Mouse (Mus musculus) adrenal gland, postnatal 10 days (tissue): ENCODE measurements around the gene Cacna2d4. TPM values are rescaled to one million over a fixed set of nuclear protein-coding genes. Genes with fewer than 3 reads are reported as not detected.
A peak's percentile ranks its signal among the peaks of the same experiment; 100 is the strongest.

Experiments used
- DNase-seq: peaks from one replicate; pipeline ENCODE4 v3.0.0; 2021; ENCODE audit warnings: mixed read lengths
- total RNA-seq, 2 experiments: library from RNA; stranded (reverse); gene quantifications; 2 replicates each; pipeline ENCODE4 v1.2.3; 2021

Cacna2d4 gene
- total RNA-seq, 2 experiments from 2014 or later = 0.48 TPM; not detected in 1

DNA sequence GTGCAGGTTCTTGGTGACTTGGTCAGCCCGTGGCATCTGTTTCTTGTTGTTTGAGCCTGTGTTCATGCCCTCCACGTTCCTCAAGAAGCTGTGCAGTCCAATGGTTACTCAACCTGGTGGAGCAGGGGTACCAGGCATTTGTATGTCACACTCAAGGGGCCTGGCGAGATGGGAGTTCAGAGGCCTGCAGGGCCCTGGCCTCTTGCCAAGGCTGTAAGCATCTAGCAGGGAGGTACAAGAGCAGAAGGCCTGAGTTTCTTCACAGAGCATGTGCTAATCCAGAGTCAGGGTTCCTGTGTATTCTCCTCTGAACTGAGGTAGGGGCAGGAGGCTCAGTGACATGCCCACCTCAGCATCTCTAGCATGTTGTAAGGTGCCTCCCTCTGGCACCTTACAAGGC is 76.8 kb downstream of the Cacna2d4 start:
- no peak for DNase-seq

DNA sequence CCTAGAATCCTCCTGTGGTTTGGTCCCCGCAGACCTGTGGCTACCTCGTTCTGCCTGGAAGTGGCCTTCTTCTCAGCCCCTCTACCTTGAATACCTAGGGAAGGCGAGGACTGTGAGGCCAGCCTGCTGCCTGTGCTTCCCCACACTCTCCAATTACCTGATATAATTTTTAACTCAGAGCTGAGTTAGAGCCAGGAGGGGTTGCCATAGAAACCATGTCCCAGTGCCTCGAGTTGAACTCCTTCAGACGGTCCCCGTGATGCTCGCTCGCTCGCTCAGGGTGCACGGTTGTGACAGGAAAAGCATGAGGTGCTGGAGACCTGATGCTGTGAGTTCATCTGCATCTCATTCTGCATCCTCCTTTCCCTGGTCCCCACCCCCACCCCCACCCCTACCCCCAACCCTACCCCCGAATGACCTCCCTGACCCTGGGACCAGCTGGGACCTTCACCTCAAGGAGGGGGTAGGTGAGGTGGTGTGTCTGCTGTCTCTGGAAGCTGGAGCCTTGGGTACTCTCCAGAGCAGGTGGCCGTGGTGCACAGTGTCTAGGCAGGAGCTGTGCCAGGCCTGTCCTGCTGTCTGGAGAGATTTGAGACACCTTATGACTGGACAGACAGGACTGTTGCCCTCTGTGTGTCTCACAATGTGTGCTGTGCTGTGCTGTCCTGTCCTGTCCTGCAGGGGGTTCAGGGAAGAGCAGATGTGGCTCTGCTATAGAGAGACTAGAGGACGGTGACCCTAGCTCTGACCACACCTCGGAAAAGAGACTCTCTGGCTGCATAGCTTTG is 77.5 kb downstream of the Cacna2d4 start:
- no peak for DNase-seq

DNA sequence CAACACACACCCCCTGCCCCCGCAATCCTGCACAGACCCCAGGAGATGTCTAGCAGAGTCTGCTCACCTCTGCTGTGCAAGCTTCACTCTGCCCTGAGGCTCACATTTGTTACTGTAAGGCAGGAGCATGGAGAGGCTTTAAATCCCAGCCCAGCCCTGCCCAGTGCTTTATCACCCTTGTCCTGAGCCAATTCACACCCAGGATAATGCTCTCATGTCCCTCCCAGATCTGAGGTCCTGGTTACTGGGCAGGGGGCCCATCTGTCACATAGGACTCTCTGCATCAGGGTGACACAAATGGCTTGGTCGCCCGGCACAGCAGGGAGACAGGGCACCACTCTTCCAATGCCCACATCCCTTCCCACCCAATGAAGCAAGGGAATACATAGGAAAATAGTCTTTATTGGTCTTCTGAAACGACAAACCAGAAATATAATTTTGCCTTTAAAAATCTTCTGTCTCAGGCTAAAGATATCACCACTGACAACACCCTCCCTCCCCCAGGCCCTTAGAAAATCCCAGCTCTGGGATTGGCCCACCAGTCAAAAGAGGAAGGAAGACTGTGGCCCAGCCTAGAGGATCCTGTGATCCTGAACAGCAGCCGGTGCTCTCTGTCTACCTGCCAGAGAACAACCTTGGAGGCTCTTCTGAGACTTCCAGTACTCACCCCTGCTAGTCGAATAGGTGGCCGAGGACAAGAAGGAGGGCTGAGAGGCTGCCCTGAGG is 78.6 kb downstream of the Cacna2d4 start:
- DNase-seq = no peak

DNA sequence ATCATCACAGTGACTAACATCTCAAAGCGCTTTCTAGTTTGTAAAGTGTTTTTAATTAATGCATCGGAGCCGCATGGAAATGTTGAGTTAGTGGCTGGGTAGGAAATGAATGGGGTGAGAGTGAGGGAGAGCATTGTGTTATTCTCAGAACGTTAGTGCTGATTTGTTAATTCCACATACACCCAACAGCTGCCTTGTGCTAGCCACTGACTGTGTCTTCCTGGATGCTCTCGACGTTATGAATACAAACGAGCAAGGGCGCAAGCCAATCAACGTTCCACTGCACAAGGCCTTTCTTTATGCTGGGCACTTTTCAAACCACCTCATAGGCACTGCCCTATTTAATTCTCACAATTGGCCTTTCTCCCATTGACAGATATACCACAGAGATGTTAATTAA is 82.4 kb downstream of the Cacna2d4 start:
- DNase-seq = no peak

DNA sequence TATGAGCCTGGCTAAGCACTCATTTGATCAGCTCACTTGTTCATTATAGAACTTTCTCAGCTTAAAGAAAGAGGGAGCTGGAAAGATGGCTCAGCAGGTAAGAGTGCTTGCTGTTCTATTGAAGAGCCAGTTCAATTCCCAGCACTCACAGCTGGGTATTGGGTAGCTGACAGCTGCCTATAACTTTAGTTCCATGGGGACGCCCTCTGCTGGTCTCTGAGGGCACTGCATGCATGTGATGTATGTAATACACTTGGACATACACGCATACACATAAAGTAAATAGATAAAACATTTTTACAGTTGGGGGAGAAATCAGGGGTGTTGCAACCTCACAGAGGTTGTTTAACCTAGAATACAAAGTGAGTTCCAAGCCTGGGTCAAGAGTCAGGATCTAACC is 83.0 kb downstream of the Cacna2d4 start:
- DNase-seq = no peak

DNA sequence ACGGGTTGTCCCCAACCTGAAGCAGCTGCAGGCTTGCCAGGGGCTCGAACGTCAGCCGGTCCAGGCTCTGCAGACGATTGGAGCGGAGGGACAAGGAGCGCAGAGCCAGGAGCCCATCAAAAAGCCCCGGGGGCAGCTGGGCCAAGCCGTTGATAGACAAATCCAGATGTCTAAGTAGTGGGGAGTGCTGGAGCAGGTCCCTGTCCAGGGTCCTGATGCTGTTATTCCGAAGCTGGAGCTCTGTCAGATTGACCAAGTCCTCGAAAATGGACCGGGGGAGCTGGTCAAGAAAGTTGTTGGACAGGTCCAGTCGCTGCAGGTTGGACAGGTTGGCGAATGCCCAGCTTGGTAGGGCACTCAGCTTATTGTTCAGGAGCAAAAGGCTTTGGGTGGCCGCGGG is 84.2 kb downstream of the Cacna2d4 start:
- DNase-seq = peak; percentile 75

DNA sequence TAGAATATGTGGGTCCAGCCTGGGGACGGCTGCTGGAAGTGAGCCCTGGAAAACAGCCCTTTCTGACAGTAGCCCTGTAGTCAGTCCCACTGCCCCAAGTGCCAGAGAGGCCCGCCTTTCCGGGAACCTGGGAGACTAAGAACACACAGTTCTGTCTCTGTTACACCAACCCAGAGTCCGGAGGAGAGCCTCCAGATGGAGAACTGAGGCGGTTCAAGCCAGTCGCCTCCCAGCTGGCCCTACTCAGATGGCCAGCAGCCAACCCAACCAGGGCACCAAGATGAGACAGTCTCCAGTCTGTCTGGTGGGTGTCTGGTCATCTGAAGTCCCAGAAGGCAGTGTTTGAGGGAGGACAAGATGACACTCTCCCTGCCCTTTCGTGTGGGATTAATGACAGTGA is 85.4 kb downstream of the Cacna2d4 start:
- no peak for DNase-seq

DNA sequence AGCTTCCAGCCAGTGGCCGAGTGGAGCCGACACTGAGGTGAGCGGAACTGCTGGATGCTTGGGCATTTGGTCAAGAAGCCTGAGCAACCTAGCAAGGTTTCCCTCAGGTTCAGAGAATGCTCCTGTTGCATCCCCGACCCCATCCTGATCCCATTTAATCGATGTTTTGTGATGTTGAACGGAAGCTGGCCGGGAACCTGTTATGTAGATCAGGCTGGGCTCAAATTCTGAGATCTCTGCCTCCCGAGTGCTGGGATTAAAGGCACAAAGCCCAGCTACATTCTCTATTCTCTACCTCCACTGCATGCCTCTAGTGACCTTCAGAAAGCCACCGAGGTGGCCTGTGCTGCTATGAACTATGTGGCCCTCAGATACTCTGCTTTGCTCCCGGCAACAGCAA is 88.5 kb downstream of the Cacna2d4 start:
- DNase-seq = no peak

DNA sequence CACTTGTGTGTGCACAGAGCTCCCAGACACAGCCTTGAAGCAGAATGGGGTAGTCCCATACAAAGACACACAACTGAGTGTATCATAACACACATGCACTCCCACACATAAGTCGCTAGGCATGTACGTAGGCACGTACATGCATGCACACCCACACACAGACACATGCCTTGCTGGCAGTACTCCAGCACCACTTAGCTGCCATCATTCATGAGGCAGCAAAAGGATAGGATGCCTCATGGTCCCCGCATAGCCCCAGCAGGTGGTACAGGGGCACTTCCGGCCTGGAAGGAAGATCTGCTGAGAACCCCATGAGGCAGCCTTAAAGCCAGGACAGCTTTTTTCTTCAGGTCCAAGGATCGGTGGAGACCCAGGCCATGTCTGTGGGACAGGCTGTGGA is 89.7 kb downstream of the Cacna2d4 start:
- DNase-seq = no peak

DNA sequence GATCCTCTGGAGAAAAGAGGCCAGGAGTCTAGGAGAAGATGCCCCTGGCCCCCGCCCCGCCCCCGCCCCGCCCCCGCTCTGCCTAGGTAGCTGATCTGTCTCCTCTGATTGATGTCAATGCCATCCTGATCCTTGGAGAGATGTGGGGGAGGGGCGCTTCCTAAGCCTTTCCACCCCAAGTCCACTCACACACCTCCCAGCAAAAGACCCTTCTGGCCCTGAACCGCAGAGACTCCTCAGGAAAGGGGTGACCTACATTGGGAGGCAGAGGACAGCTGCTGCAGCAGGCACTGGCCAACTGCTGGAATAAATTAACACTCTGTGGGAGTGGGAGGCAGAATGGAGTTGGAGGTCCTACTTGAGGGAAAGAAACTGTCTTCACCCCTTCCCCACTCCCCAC is 90.2 kb downstream of the Cacna2d4 start:
- DNase-seq = no peak

DNA sequence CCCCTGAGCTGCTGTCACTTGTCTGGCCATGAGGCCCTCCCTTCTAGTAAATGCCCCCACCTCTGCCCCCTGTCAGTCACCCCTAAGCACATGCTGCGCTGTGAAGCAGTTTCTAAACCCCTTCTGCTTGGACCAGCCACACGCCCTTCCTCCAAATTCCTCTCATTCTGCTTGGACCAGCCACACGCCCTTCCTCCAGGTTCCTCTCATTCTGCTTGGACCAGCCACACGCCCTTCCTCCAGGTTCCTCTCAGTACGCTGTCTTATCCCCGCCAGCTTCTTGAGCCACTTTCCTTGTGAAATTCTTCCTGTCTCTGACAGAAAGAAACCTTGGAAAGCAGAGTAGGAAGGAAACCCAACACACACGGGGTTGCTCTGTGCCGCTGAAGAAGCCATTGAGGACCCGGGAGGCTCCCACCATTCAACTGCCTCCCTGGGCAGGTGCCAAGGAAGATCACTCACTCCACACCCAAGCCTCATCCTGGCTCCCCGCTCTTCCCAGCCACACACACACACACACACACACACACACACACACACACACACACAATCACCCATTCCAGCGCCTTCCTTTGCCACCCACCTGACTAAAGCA is 92.3 kb downstream of the Cacna2d4 start:
- no peak for DNase-seq

DNA sequence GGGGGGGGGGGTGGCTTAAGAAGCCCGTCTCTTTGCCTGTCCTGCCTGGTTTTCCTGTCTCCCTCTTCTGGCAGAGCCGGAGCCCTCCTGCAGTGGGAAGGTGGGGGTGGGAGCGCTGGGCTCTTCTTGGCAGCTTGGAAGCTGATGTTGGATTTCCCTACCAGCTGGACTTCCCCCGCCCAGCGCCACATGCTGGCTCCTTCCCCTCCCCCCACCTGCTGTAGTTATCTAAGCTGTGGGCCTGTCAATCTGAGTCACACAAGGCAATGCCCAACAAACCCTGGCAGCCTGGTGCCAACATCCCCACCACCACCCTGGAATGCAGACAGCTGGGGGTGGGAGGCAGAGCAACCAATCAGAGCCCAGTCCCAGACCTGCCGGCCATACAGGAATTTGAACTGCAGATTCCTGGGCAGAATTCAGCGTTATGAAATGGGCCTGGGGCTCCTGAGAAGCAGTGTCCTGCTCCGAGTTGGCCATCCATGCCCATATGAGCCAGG is 92.9 kb downstream of the Cacna2d4 start:
- peak; percentile 31 for DNase-seq

DNA sequence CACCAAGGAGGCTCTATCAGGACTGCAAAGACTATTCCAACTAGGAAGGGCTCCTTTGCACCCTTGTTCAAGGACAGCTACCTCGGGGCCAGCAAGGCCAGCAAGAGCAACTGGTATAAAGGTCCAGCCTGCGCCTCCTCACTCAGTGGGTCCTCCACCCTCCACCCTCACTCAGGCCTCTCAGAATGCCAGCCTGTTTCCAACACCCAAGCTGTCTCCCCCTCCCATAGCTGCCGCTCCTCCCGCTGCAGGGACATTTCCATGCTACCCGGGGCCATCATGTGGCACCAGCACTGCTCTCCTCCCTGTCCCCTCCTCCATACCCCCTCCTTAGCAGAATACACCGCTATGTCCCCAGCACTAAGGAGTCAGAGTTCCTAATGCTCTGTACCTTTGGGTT is 93.6 kb downstream of the Cacna2d4 start:
- no peak for DNase-seq

DNA sequence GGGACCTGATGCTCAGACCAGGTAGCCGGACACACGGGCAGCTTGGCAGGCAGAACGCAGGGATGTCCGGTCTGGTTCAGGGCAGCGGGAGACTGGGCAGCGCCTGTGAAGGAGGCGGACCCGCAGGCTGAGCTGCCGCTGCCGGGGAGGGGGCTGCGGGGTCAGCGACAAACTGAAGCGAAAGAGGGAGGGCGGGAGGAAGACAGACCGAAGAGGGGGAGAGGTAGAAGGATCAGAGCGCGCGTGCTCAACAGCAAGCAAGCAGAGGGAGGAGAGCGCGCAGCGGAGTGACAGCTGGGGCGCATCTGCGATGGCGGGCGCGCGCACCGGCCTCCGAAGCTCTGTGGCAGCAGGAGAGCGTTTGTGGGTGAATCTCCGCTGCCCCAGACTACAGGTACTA is 94.2 kb downstream of the Cacna2d4 start, which contains the start of gene Lrtm2:
Gene Lrtm2, minus strand, starts transcription at position 261 of the 400 bp plus-strand sequence.
- no peak for DNase-seq

DNA sequence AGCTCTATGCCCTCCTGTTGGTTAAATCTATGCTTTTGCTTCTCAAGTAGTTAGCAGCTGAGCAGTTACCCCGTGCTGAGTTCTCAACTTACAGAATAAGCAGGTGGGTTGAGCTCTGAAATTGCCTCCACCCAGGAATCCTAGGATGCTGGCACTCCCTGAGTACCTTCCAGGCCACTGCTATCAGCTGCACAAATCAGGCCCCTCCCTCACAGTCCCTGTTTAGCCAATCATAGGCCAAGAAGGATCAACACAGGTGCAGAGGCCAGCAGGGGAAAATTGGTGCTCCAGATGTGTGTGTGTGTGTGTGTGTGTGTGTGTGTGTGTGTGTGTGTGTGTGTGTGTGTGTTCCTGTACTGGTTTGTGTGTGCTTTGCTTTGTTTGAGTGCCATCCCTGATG is 95.8 kb downstream of the Cacna2d4 start:
- DNase-seq = no peak

DNA sequence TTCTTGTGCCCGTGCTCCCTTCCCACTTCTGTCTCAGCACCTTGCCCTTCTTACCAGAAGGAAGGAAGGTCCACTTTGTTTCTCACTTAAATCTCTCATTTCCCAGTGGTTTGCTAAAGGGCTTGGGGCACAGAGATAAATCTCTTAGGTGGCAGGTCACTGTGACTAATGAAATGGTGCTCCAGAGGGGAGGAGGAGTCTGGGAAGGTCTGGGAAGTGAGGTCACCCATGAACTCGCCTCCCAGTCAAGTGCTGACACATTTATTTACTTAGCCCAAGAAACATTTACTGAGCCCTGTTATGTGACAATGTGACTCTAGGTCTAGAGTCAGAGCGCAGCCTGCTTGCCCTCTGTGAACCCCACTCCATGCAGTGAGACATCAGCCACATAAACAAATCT is 96.9 kb downstream of the Cacna2d4 start:
- no peak for DNase-seq

DNA sequence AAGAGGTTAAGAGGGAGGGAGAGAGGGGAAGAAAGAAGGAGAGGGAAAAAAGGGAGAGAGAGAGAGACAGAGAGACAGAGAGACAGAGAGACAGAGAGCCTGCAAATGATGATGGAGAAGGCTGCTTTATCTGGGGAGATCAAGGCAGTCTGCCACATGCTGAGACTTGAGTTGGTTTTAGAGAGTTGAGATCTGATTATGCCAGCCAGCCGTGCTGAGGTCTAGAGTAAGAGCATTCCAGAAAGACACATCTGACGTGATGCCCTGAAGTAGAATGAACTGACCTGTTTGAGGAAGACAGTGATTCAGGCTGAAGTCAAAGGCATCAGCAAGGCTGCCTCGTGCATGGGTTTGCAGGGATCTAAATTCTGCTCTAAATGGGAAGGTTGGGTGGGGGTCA is 97.5 kb downstream of the Cacna2d4 start:
- no peak for DNase-seq

DNA sequence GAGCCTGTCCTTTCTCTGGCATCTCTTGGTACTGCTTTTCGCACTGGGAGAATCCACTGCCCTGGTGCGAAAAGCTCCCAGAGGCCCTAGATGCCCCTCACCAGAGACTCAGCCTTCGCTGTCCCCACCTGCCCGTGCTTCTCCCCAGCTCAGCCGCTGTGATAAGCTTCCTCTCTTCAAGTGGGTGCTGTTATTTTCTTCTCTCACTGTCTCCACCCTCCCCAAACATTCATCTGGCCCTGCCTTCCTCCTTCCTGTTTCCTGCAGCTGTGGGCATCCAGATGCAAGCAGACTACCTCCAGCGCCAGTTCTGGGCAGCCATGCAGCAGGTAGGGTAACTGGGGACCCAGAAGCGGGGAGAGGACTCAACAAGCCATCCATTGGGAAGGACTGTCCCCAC is 99.8 kb downstream of the Cacna2d4 start:
- DNase-seq = no peak

DNA sequence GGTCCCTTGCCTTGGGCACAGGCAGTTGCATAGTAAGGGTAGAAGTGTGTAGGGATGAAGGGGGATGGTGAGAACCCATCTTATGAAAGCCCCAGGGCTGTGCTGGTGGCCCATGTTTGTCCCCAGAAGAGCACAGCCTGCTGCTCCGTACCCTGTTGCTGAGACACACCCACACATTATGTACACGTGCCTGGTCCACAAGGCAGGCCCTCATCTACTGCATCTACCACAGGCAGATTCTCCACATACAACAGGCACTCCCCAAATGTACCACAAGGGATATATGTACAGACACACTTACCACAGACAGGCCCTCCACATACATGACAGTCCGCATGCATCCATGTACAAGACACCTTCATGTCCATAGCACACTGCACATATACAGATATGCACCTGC is 101.0 kb downstream of the Cacna2d4 start:
- no peak for DNase-seq

DNA sequence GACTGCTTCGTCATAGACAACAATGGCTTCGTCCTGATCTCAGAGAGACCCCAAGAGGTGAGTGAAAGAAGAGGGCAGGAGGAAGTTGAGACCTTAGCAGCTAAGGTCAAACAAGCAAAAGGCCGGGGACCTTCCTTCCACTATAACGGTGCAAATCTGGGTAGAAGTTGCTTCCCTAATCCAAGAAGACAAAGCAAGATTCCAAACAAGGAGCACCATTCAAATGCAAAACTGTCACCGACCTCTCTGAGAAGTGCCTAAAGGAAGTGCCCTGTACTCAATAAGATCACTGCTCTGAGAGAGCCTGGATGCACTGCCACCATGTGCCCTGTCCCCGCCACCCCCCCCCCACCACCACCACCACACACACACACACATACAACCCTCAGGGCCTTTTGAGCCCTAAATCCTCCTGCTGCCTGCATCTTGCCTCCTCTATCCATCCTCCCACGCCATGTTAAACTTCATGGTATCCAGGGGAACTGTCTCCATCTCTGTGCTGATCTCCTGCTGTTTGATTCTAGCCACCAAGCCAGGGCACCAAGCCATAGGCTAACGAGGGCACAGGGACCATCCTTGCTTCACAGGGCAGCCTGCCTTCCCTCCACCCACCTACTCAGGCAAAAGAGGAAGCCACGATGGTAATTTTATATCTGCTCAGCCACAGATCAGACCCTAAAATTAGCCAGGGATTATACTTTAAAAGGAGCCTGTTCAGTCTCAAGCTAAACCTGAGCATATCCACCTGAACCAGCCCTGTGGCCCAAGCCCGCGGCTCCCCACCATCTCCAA is 102.0 kb downstream of the Cacna2d4 start:
- no peak for DNase-seq

DNA sequence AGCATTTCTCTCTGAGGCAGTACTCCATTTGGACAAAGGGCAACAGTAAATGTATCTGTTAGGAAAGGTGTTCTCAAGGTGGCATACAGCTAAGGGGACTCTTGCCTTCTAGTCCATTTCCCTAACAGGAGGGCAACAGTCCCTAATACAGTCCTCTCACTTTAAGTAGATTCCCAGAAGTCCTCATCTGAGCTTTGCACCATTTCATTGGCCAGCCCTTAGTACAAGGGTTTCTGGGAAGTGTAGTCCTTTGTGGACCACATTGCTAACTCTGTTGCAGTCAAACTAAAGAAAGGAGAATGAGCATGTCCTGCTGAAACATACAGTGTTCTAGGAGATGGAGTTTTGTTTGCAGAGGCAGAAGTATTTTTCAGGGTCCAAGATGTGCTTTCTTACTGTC is 105.1 kb downstream of the Cacna2d4 start:
- no peak for DNase-seq

DNA sequence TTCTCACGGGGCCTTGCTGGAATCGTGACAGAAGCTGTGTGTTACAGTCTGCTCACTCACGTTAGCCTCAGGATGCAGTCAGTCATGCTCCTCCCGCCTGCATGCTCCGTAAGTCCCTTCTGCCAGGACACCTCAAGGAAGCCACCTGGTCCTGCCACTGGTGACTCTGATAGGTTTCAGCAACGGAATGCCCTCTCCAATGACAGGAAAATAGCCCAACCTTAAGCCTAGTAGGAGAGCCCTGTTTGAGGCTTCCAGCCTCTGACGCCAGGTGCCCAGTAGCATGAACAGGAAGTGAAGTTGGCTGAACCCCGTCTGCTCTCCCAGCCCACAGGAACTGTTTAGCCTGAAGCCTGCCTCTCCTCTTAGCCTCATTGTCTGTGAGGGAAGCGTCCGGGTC is 109.9 kb downstream of the Cacna2d4 start:
- DNase-seq = no peak
